Mouse (Mus musculus) heart, embryonic 14.5 days (tissue): Measurements from ENCODE around the gene Magi2. TPM values are rescaled to one million over a fixed set of nuclear protein-coding genes. Genes with fewer than 3 reads are reported as not detected.

Experiments
- ATAC-seq: fragments of 200-750 bp; cut with Nextera tagmentation; 2 replicates; pipeline ENCODE4 v1.8.0; 2017; ENCODE audit warnings: low read depth, moderate TSS enrichment; ENCODE audit not compliant: insufficient number of reproducible peaks, insufficient read depth, low FRiP score
- H3K27ac ChIP-seq, 2 experiments: fragments of 200-500 bp in 1 of 2; fragments of 300-500 bp in 1 of 2; sonication (generic) in 1 of 2; replicated peaks in 1 of 2; 2 replicates each; pipeline ENCODE4 v1.5.1; 2012 to 2014; ENCODE audit warnings: low read depth in 2 of 2, low read length in 2 of 2, control low read depth in 1 of 2, mild to moderate bottlenecking in 1 of 2, mixed read lengths in 1 of 2; ENCODE audit not compliant: control insufficient read depth in 1 of 2, insufficient read depth in 1 of 2
- H3K27me3 ChIP-seq: fragments of 300-500 bp; sonication (generic); 2 replicates; pipeline ENCODE4 v1.6.1; 2014; ENCODE audit warnings: mild to moderate bottlenecking, low read length, control low read depth; ENCODE audit not compliant: control insufficient read depth, insufficient read depth
- H3K36me3 ChIP-seq: fragments of 300-500 bp; sonication (generic); 2 replicates; pipeline ENCODE4 v1.6.1; 2014; ENCODE audit warnings: mild to moderate bottlenecking, control low read depth, low read length, mixed read lengths; ENCODE audit not compliant: control insufficient read depth, insufficient read depth
- H3K4me1 ChIP-seq, 2 experiments: fragments of 200-500 bp in 1 of 2; fragments of 300-500 bp in 1 of 2; sonication (generic) in 1 of 2; 2 replicates each; pipeline ENCODE4 v1.6.1; 2012 to 2014; ENCODE audit warnings: low read length in 2 of 2, control low read depth in 1 of 2, mixed read lengths in 1 of 2; ENCODE audit not compliant: control insufficient read depth in 2 of 2, insufficient read depth in 2 of 2
- H3K4me2 ChIP-seq: fragments of 300-500 bp; sonication (generic); 2 replicates; pipeline ENCODE4 v1.6.1; 2014; ENCODE audit warnings: mild to moderate bottlenecking, low read length
- H3K4me3 ChIP-seq, 2 experiments: fragments of 200-500 bp in 1 of 2; fragments of 300-500 bp in 1 of 2; sonication (generic) in 1 of 2; 2 replicates each; pipeline ENCODE4 v1.5.1; 2012 to 2014; ENCODE audit warnings: low read length in 2 of 2, mild to moderate bottlenecking in 2 of 2, control low read depth in 1 of 2, low read depth in 1 of 2, moderate library complexity in 1 of 2; ENCODE audit not compliant: control insufficient read depth in 1 of 2, insufficient read depth in 1 of 2
- H3K9ac ChIP-seq: fragments of 300-500 bp; sonication (generic); 2 replicates; pipeline ENCODE4 v1.6.1; 2014; ENCODE audit warnings: mild to moderate bottlenecking, low read length
- H3K9me3 ChIP-seq: fragments of 300-500 bp; sonication (generic); 2 replicates; pipeline ENCODE4 v1.6.1; 2016; ENCODE audit warnings: low read length, control low read depth; ENCODE audit not compliant: control insufficient read depth
- WGBS: fragments of 180-500 bp; shearing (Covaris S2); extraction: QIAGEN DNeasy Blood & Tissue Kit; methylation state at CpG from one replicate; pipeline ENCODE4 v1.1.7; 2014; 5-methylcytosine and 5-hydroxymethylcytosine counted together
- polyA plus RNA-seq: library from polyadenylated mRNA; unstranded; fragments of >200 nt; fragmentation: Nextera tagmentation; extraction: Ambion mirVana; gene quantifications from 2 replicates; pipeline ENCODE4 v1.2.1, GENCODE M21; 2014

Gene Magi2
- polyA plus RNA-seq, 1 experiment from 2014 or later = 3.4 TPM

GRCm38 (mm10) chr5:20578666-20579065 is 1351.8 kb downstream of the Magi2 start:
- Histone ChIP-seq H3K4me1 (no peaks in the 10 kb centered on the region), H3K9me3 (no peaks in the 10 kb centered on the region), H3K36me3 (no peaks in the 10 kb centered on the region), H3K27ac (no peak overlapping the region), H3K9ac (no peak overlapping the region), H3K4me3 (no peak overlapping the region), H3K27me3 (no peaks in the 10 kb centered on the region), H3K4me2 (no peak overlapping the region)
- 78% methylated on average over 3 of the region's 3 CpGs for WGBS
- no peak for ATAC-seq

GRCm38 (mm10) chr5:20580619-20581018 is 1353.8 kb downstream of the Magi2 start:
- 80% methylated on average over 4 of the region's 4 CpGs for WGBS
- no peak for ATAC-seq
- H3K9me3 ChIP-seq = no peaks in the 10 kb centered on the region

GRCm38 (mm10) chr5:20582995-20583435 is 1356.2 kb downstream of the Magi2 start:
- 28% methylated on average over 10 of the region's 10 CpGs for WGBS

More at GRCm38 (mm10) chr5:20580619-20581018, 1353.8 kb downstream of the Magi2 start:
- Histone ChIP-seq H3K4me3 (no peak overlapping the region), H3K27me3 (no peaks in the 10 kb centered on the region), H3K36me3 (no peaks in the 10 kb centered on the region), H3K4me1 (no peaks in the 10 kb centered on the region), H3K9ac (no peak overlapping the region), H3K27ac (no peak overlapping the region), H3K4me2 (no peak overlapping the region)

GRCm38 (mm10) chr5:20583639-20584038 is 1356.8 kb downstream of the Magi2 start:
- no peaks in the 10 kb centered on the region for H3K27me3 ChIP-seq
- 53% methylated on average over 3 of the region's 3 CpGs for WGBS
- H3K27ac ChIP-seq = no peak overlapping the region
- H3K9me3 ChIP-seq = no peaks in the 10 kb centered on the region
- no peak for ATAC-seq
- no peaks in the 10 kb centered on the region for H3K36me3 ChIP-seq
- no peak overlapping the region for H3K9ac ChIP-seq
- H3K4me2 ChIP-seq = peak overlapping the region; percentile 39
- no peak overlapping the region for H3K4me3 ChIP-seq
- H3K4me1 ChIP-seq = no peaks in the 10 kb centered on the region

More at GRCm38 (mm10) chr5:20582995-20583435, 1356.2 kb downstream of the Magi2 start:
- ATAC-seq = no peak
- Histone ChIP-seq H3K4me3 (no peak overlapping the region), H3K27ac (no peak overlapping the region), H3K9me3 (no peaks in the 10 kb centered on the region), H3K36me3 (no peaks in the 10 kb centered on the region), H3K4me1 (no peaks in the 10 kb centered on the region), H3K9ac (no peak overlapping the region), H3K27me3 (no peaks in the 10 kb centered on the region), H3K4me2 (peak overlapping the region; percentile 39)

- 89% methylated on average over 3 of the region's 3 CpGs for WGBS
- Histone ChIP-seq H3K27me3 (no peaks in the 10 kb centered on the region), H3K4me1 (no peaks in the 10 kb centered on the region), H3K9ac (no peak overlapping the region), H3K36me3 (no peaks in the 10 kb centered on the region), H3K9me3 (no peaks in the 10 kb centered on the region), H3K4me2 (no peak overlapping the region), H3K4me3 (no peak overlapping the region), H3K27ac (no peak overlapping the region)
- no peak for ATAC-seq
Observed at GRCm38 (mm10) chr5:20584769-20585168, 1357.9 kb downstream of the Magi2 start.

- H3K9ac ChIP-seq = no peak overlapping the region
- H3K27me3 ChIP-seq = no peaks in the 10 kb centered on the region
- H3K4me2 ChIP-seq = no peak overlapping the region
- H3K4me3 ChIP-seq = no peak overlapping the region
- H3K4me1 ChIP-seq = no peaks in the 10 kb centered on the region
- no peak for ATAC-seq
- H3K9me3 ChIP-seq = no peaks in the 10 kb centered on the region
- WGBS = 64% methylated on average over 3 of the region's 3 CpGs
- H3K27ac ChIP-seq = no peak overlapping the region
- H3K36me3 ChIP-seq = no peaks in the 10 kb centered on the region
Observed at GRCm38 (mm10) chr5:20589731-20590130, 1362.9 kb downstream of the Magi2 start.

GRCm38 (mm10) chr5:20598196-20598595 is 1371.4 kb downstream of the Magi2 start:
- no peak for ATAC-seq
- Histone ChIP-seq H3K9ac (no peak overlapping the region), H3K4me3 (no peak overlapping the region), H3K36me3 (no peaks in the 10 kb centered on the region), H3K4me2 (no peak overlapping the region), H3K4me1 (no peaks in the 10 kb centered on the region), H3K27me3 (no peaks in the 10 kb centered on the region), H3K9me3 (no peaks in the 10 kb centered on the region), H3K27ac (no peak overlapping the region)
- 66% methylated on average over 3 of the region's 3 CpGs for WGBS

GRCm38 (mm10) chr5:20603756-20604469 is 1377.1 kb downstream of the Magi2 start:
- no peak for ATAC-seq
- Histone ChIP-seq H3K9ac (no peak overlapping the region), H3K4me1 (no peaks in the 10 kb centered on the region), H3K36me3 (no peaks in the 10 kb centered on the region), H3K4me2 (no peak overlapping the region), H3K4me3 (no peak overlapping the region), H3K27ac (no peak overlapping the region), H3K27me3 (no peaks in the 10 kb centered on the region), H3K9me3 (no peaks in the 10 kb centered on the region)
- WGBS = 48% methylated on average over 7 of the region's 7 CpGs
